In genomic region chr10:79788386-79789158, GRCm38 (mm10) we compare ENCODE assay signal across 8 mouse cellular contexts. TPM values are rescaled to one million over a fixed set of nuclear protein-coding genes. Genes with fewer than 3 reads are reported as not detected.
A peak's percentile ranks its signal among the peaks of the same experiment; 100 is the strongest.
DNase-seq lines count a peak whose midpoint lies in the region; ATAC-seq and TF ChIP-seq lines count a peak whose summit lies in the region.

No protein-coding gene starts in this region.

- no peak for TF ChIP-seq POLR2A in small intestine, adult 2 months (IDR thresholded peaks at IDR 0.05; ENCODE audit: low read depth, low read length)

- no peaks in the 10 kb centered on the region for H3K9me3 ChIP-seq in forebrain, embryonic 11.5 days (ENCODE audit: control insufficient read depth, low read length)
- H3K9me3 ChIP-seq in forebrain, embryonic 15.5 days = no peaks in the 10 kb centered on the region
- H3K9me3 ChIP-seq in lung, embryonic 14.5 days (ENCODE audit: low read depth, low read length) = no peaks in the 10 kb centered on the region

- no peak overlapping the region for H3K9ac ChIP-seq in forebrain, embryonic 11.5 days (ENCODE audit: low read length)
- H3K9ac ChIP-seq in forebrain, embryonic 15.5 days (replicated peaks) = no peak overlapping the region
- no peak overlapping the region for H3K9ac ChIP-seq in lung, embryonic 14.5 days

- no peaks in the 10 kb centered on the region for H3K36me3 ChIP-seq in forebrain, embryonic 11.5 days (ENCODE audit: control insufficient read depth, insufficient read depth, low read length)
- H3K36me3 ChIP-seq in forebrain, embryonic 15.5 days = no peaks in the 10 kb centered on the region
- H3K36me3 ChIP-seq in lung, embryonic 14.5 days (ENCODE audit: insufficient read depth) = no peaks in the 10 kb centered on the region
- H3K36me3 ChIP-seq in small intestine, adult 2 months (ENCODE audit: control insufficient read depth, insufficient read depth, low read length) = no peaks in the 10 kb centered on the region

- no peak for ATAC-seq in forebrain, embryonic 11.5 days (replicated peaks; ENCODE audit: low FRiP score)
- ATAC-seq in forebrain, embryonic 15.5 days (replicated peaks) = no peak
- ATAC-seq in inflammation-experienced regulatory T-cells, adult 6 months = peak; percentile 58
- ATAC-seq in lung, embryonic 14.5 days (ENCODE audit: insufficient read depth) = no peak

- peak; percentile 89 for TF ChIP-seq CTCF in lung, embryonic 14.5 days (IDR thresholded peaks at IDR 0.05; ENCODE audit: low read depth)
- TF ChIP-seq CTCF in small intestine, adult 2 months (IDR thresholded peaks at IDR 0.05; ENCODE audit: extremely low read depth, insufficient read length, insufficient replicate concordance, low read depth, low read length) = peak; percentile 38; the same call in 1 of the 2 replicates

- peaks cover 4% of the 10 kb centered on the region; the same call in 1 of the 2 replicates for H3K4me1 ChIP-seq in forebrain, embryonic 11.5 days (replicated peaks; ENCODE audit: control insufficient read depth, insufficient read depth, low read length)
- peaks cover 5% of the 10 kb centered on the region; the same call in 1 of the 2 replicates for H3K4me1 ChIP-seq in forebrain, embryonic 15.5 days
- no peaks in the 10 kb centered on the region for H3K4me1 ChIP-seq in lung, embryonic 14.5 days (ENCODE audit: insufficient read depth)
- H3K4me1 ChIP-seq in small intestine, adult 2 months (ENCODE audit: control insufficient read depth, insufficient read depth, insufficient read length, low read length) = peaks cover under 1% of the 10 kb centered on the region; the same call in 1 of the 2 replicates

- H3K4me2 ChIP-seq in forebrain, embryonic 11.5 days (ENCODE audit: low read depth, low read length, severe bottlenecking) = no peak overlapping the region
- H3K4me2 ChIP-seq in forebrain, embryonic 15.5 days (replicated peaks) = no peak overlapping the region
- H3K4me2 ChIP-seq in lung, embryonic 14.5 days = no peak overlapping the region

- H3K27me3 ChIP-seq in forebrain, embryonic 11.5 days (ENCODE audit: control insufficient read depth, insufficient read depth, low read length) = peaks cover 3% of the 10 kb centered on the region; the same call in 1 of the 2 replicates
- 0 out of 2 replicates have a peak, but pooled peaks cover 6% of the 10 kb centered on the region for H3K27me3 ChIP-seq in forebrain, embryonic 15.5 days
- 0 out of 2 replicates have a peak, but pooled peaks cover 5% of the 10 kb centered on the region for H3K27me3 ChIP-seq in lung, embryonic 14.5 days (ENCODE audit: insufficient read depth, low read length)
- no peaks in the 10 kb centered on the region for H3K27me3 ChIP-seq in small intestine, adult 2 months (ENCODE audit: control insufficient read depth, insufficient read depth, low read length)

- 37% methylated on average over 7 of the region's 7 CpGs for WGBS in forebrain, embryonic 11.5 days
- WGBS in forebrain, embryonic 15.5 days = 36% methylated on average over 7 of the region's 7 CpGs
- 33% methylated on average over 7 of the region's 7 CpGs for WGBS in lung, embryonic 14.5 days
- WGBS in small intestine, adult 2 months = 30% methylated on average over 7 of the region's 7 CpGs

- H3K4me3 ChIP-seq in forebrain, embryonic 11.5 days (ENCODE audit: low read depth, low read length) = no peak overlapping the region
- no peak overlapping the region for H3K4me3 ChIP-seq in forebrain, embryonic 15.5 days
- H3K4me3 ChIP-seq in lung, embryonic 14.5 days (ENCODE audit: low read depth, low read length) = no peak overlapping the region
- H3K4me3 ChIP-seq in small intestine, adult 2 months (ENCODE audit: low read depth, low read length) = no peak overlapping the region

- peak; percentile 87 for DNase-seq in forebrain, embryonic 11.5 days (ENCODE audit: low spot score)
- DNase-seq in urinary bladder, postnatal 25 days (ENCODE audit: low spot score) = peak; percentile 74
- no peak for DNase-seq in urinary bladder, adult 2 months (ENCODE audit: low spot score)
- peak; percentile 77 for DNase-seq in embryo, embryonic 9.5 days (ENCODE audit: extremely low spot score)
- peak; percentile 91 for DNase-seq in lung, embryonic 14.5 days

- no peak overlapping the region for H3K27ac ChIP-seq in forebrain, embryonic 11.5 days (ENCODE audit: low read depth, low read length)
- H3K27ac ChIP-seq in forebrain, embryonic 15.5 days (replicated peaks) = no peak overlapping the region
- H3K27ac ChIP-seq in lung, embryonic 14.5 days (ENCODE audit: low read depth) = no peak overlapping the region
- H3K27ac ChIP-seq in small intestine, adult 2 months (ENCODE audit: insufficient read depth, low read depth, low read length) = no peak overlapping the region

RNA-seq across cellular contexts. Expression of gene Prss57, which starts 2.2 kb away (rescaled TPM):
- not detected in 2 replicates for polyA plus RNA-seq in forebrain, embryonic 11.5 days (2014; fragmentation: Nextera tagmentation; extraction: Ambion mirVana)
- polyA plus RNA-seq in forebrain, embryonic 15.5 days (2015; fragmentation: Nextera tagmentation; extraction: Ambion mirVana) = 0.25 and 0.43 TPM in 2 replicates
- polyA plus RNA-seq in urinary bladder, adult 2 months (2012; rRNA removed) = 0.47 and 0.49 TPM in 2 replicates
- 1 to 10 TPM in 1 of 3 experiments, under 1 TPM in 1, not detected in 1; 0.57 to 1.1 TPM for polyA plus RNA-seq in inflammation-experienced regulatory T-cells, adult 6 months (2017; shearing (Covaris generic))
- 0.11 TPM in 1 of 2 replicates, not detected in the other for polyA plus RNA-seq in lung, embryonic 14.5 days (2014; fragmentation: Nextera tagmentation; extraction: Ambion mirVana)
- 0.24 and 0.67 TPM in 2 replicates for polyA plus RNA-seq in small intestine, adult 2 months (2012; rRNA removed)

RNA-seq across cellular contexts. Expression of gene Palm, which starts 4.8 kb away (rescaled TPM):
- polyA plus RNA-seq in forebrain, embryonic 11.5 days (2014; fragmentation: Nextera tagmentation; extraction: Ambion mirVana) = 140 and 157 TPM in 2 replicates
- 317 and 325 TPM in 2 replicates for polyA plus RNA-seq in forebrain, embryonic 15.5 days (2015; fragmentation: Nextera tagmentation; extraction: Ambion mirVana)
- polyA plus RNA-seq in urinary bladder, adult 2 months (2012; rRNA removed) = 52.6 and 77.5 TPM in 2 replicates
- polyA plus RNA-seq in inflammation-experienced regulatory T-cells, adult 6 months (2017; shearing (Covaris generic)) = under 1 TPM in 1 of 3 experiments, not detected in 2; 0.43 TPM
- 68.1 and 72.4 TPM in 2 replicates for polyA plus RNA-seq in lung, embryonic 14.5 days (2014; fragmentation: Nextera tagmentation; extraction: Ambion mirVana)
- polyA plus RNA-seq in small intestine, adult 2 months (2012; rRNA removed) = 13.0 and 24.0 TPM in 2 replicates

RNA-seq across cellular contexts. Expression of gene Fstl3, which starts 11.5 kb away (rescaled TPM):
- polyA plus RNA-seq in forebrain, embryonic 11.5 days (2014; fragmentation: Nextera tagmentation; extraction: Ambion mirVana) = 0.41 and 1.0 TPM in 2 replicates
- polyA plus RNA-seq in forebrain, embryonic 15.5 days (2015; fragmentation: Nextera tagmentation; extraction: Ambion mirVana) = 0.83 and 0.84 TPM in 2 replicates
- 41.4 and 44.3 TPM in 2 replicates for polyA plus RNA-seq in urinary bladder, adult 2 months (2012; rRNA removed)
- polyA plus RNA-seq in inflammation-experienced regulatory T-cells, adult 6 months (2017; shearing (Covaris generic)) = 1 to 10 TPM in 1 of 3 experiments, under 1 TPM in 1, not detected in 1; 0.21 to 1.2 TPM
- 12.2 and 12.4 TPM in 2 replicates for polyA plus RNA-seq in lung, embryonic 14.5 days (2014; fragmentation: Nextera tagmentation; extraction: Ambion mirVana)
- polyA plus RNA-seq in small intestine, adult 2 months (2012; rRNA removed) = 16.0 and 19.6 TPM in 2 replicates

RNA-seq across cellular contexts. Expression of gene Rnf126, which starts 21.8 kb away (rescaled TPM):
- 118 TPM in 2 replicates for polyA plus RNA-seq in forebrain, embryonic 11.5 days (2014; fragmentation: Nextera tagmentation; extraction: Ambion mirVana)
- 94.9 and 108 TPM in 2 replicates for polyA plus RNA-seq in forebrain, embryonic 15.5 days (2015; fragmentation: Nextera tagmentation; extraction: Ambion mirVana)
- polyA plus RNA-seq in urinary bladder, adult 2 months (2012; rRNA removed) = 54.5 and 59.4 TPM in 2 replicates
- 1 to 10 TPM; 2.1 to 2.8 (median 2.7) TPM for polyA plus RNA-seq in inflammation-experienced regulatory T-cells, adult 6 months (2017; shearing (Covaris generic))
- polyA plus RNA-seq in lung, embryonic 14.5 days (2014; fragmentation: Nextera tagmentation; extraction: Ambion mirVana) = 107 and 123 TPM in 2 replicates
- polyA plus RNA-seq in small intestine, adult 2 months (2012; rRNA removed) = 130 and 222 TPM in 2 replicates

RNA-seq across cellular contexts. Expression of gene Misp, which starts 32.2 kb away (rescaled TPM):
- 0.39 and 0.99 TPM in 2 replicates for polyA plus RNA-seq in forebrain, embryonic 11.5 days (2014; fragmentation: Nextera tagmentation; extraction: Ambion mirVana)
- polyA plus RNA-seq in forebrain, embryonic 15.5 days (2015; fragmentation: Nextera tagmentation; extraction: Ambion mirVana) = 0.66 and 0.68 TPM in 2 replicates
- 0.66 and 0.92 TPM in 2 replicates for polyA plus RNA-seq in urinary bladder, adult 2 months (2012; rRNA removed)
- polyA plus RNA-seq in inflammation-experienced regulatory T-cells, adult 6 months (2017; shearing (Covaris generic)) = not detected
- polyA plus RNA-seq in lung, embryonic 14.5 days (2014; fragmentation: Nextera tagmentation; extraction: Ambion mirVana) = 5.0 and 6.1 TPM in 2 replicates
- 141 and 347 TPM in 2 replicates for polyA plus RNA-seq in small intestine, adult 2 months (2012; rRNA removed)
